Mouse (Mus musculus) right cerebral cortex, postnatal 10 days (tissue): ENCODE results near the gene Top3a.
A peak's percentile ranks its signal among the peaks of the same experiment; 100 is the strongest.

ENCODE experiments used
- DNase-seq, 2 experiments: peaks; one replicate each; pipeline ENCODE4 v3.0.0; 2021; ENCODE audit warnings: low spot score in 2 of 2

The Top3a gene

GRCm38 (mm10) chr11:60712040-60712439 lies 65.1 kb downstream of the Top3a start:
- peak in 1 of 2 experiments; percentile 24 for DNase-seq

DNA sequence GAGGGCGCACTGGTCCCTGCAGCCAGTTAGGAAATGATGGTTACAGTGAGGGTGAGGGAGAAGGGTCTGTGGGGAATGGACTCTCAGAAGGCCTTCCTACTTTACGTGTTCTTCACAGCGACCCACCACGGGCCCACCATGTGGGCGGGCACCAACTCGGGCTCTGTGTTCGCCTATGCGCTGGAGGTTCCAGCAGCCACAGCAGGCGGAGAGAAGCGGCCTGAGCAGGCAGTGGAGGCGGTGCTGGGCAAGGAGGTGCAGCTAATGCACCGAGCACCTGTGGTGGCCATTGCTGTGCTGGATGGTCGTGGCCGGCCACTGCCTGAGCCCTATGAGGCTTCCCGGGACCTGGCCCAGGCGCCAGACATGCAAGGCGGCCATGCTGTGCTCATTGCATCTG lies 65.9 kb downstream of the Top3a start:
- DNase-seq = no peak

DNA sequence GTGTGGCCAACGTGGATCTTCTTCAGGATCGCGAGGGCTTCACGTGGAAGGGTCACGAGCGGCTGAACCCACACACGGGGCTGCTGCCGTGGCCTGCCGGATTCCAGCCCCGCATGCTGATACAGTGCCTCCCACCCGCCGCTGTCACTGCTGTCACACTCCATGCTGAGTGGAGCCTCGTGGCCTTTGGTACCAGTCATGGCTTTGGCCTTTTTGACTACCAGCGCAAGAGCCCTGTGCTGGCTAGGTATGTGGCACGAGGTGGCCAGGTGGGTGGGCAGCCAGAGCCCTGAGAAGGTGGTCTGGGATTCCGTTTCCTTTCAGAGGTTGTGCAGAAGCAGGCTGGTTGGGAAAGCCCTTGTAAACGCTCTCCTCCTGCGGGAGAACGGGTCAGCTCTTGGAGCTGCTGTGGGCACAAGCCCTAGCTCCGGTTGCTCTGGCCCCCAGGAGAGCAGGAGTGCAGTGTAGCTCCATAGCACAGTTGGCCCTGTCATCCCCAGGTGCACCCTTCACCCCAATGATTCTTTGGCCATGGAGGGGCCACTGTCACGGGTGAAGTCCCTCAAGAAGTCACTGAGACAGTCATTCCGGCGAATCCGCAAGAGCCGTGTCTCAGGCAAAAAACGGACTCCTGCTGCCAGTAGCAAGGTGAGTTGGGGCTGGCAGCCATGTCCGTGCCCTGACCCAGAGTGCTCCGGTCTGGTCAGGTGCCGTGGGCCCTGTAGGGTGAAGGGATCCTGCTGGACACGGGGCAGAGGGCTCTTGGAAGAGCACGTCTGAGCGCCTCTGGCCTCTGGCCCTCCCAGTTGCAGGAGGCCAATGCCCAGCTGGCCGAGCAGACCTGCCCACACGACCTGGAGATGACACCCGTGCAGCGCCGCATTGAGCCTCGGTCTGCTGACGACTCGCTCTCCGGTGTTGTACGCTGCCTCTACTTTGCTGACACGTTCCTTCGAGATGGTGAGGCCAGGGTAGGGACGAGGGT lies 67.4 kb downstream of the Top3a start:
- DNase-seq = peak in 1 of 2 experiments; percentile 26

GRCm38 (mm10) chr11:60708631-60709030 lies 68.5 kb downstream of the Top3a start:
- peak; percentile 15 to 24 for DNase-seq

DNA sequence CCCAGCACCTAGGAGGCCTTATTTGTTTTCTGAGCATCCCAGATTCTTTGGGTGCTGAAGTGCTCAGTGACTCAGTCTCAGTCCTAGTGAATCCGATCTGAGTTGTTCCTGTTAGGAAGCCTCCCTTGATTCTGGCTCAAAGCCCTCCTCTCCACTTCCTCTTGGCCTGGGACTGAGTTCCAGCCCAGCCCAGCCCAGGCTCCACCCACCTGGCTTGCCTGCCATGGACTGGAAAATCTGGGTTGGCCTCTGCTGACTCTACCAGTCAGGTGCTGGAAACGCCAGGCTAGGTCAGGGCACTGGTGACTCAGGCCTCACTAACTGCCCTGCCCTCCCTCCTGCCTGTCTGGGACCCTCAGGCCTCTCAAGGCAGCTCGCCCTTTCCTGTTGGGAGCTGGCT lies 69.5 kb downstream of the Top3a start:
- DNase-seq = peak; percentile 42 to 49

GRCm38 (mm10) chr11:60706696-60707480 lies 70.3 kb downstream of the Top3a start:
- DNase-seq = peak; percentile 19 to 24

DNA sequence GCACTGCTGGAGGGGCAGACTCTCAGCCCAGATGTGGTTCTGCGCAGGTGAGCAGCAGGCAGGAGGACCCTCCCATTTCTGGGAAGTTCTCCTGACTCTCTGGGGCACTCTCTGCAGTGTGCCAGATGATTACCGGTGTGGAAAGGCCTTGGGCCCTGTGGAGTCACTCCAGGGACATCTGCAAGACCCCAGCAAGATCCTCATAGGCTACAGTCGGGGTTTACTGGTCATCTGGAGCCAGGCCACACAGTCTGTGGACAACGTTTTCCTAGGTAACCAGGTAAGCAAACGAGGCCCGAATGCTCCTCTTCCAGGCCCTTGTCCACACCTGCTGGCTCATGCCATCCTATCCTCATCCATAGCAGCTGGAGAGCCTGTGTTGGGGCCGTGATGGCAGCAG lies 71.1 kb downstream of the Top3a start:
- peak; percentile 15 to 28 for DNase-seq

GRCm38 (mm10) chr11:60705255-60705654 lies 71.9 kb downstream of the Top3a start:
- DNase-seq = peak; percentile 18 to 26

- peak; percentile 21 to 26 for DNase-seq
Measured at GRCm38 (mm10) chr11:60704023-60704880, 72.9 kb downstream of the Top3a start.

GRCm38 (mm10) chr11:60703131-60703530 lies 74.0 kb downstream of the Top3a start:
- DNase-seq = peak; percentile 68 to 75

DNA sequence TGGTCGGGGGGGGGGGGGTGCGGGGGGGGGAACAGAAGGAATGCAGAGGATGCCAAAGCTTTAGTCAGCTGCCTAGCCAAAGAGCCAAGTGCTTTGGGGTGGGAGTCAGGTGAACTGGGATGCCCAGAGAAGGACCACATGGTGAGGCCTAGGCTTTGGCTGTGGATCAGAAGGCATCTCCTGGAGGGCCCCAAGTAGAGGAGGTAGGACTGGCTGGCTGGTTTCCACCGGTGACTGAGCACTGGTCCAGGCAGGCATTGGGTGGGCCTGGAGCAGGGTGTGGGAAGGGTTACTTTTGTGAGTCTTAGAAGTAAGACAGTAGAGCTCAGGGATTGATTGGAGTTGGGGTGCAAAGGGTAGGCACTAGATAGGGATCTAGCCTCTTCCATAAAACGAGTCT lies 75.6 kb downstream of the Top3a start:
- peak; percentile 24 to 34 for DNase-seq

GRCm38 (mm10) chr11:60700320-60701185 lies 76.6 kb downstream of the Top3a start:
- DNase-seq = peak in 1 of 2 experiments; percentile 38

GRCm38 (mm10) chr11:60699524-60700075 lies 77.6 kb downstream of the Top3a start, which contains the start of gene Llgl1:
TSS of gene Llgl1 (plus strand) at chr11:60699723.
- DNase-seq = peak; percentile 91

DNA sequence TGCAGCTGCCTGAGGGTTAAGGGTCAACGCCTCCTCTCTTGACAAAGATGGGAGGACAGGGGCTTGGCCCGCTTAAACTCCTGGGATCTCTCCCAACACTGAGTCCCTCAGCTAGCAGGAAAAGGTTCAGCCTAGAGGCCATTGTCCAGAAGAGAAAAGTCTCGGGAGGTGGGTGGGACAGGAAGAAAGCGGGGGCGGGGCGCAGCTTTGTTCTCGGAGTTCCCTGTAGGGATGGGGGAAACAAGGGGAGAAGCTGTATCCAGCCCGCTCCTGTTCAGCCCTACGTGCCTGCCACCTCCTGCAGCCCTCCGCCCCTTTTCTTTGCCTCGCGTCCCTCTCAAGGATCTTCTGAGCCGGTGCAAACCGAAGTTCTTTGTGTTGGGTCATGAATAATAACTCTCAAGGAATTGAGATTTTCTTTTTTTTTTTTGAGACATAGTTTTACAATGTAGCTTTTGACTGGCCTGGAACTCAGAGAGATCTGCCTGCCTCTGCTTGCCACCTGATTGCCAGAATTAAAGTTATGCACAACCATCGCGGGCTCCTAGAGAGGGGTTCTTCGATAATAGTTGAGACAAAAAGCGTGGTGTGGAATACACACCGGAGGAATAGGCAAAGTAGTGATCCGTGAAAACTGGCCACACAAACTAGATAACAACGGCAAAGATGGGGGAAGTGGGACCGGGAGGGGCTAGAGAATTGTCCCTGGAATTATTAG lies 78.2 kb downstream of the Top3a start:
- DNase-seq = peak; percentile 63 to 65

DNA sequence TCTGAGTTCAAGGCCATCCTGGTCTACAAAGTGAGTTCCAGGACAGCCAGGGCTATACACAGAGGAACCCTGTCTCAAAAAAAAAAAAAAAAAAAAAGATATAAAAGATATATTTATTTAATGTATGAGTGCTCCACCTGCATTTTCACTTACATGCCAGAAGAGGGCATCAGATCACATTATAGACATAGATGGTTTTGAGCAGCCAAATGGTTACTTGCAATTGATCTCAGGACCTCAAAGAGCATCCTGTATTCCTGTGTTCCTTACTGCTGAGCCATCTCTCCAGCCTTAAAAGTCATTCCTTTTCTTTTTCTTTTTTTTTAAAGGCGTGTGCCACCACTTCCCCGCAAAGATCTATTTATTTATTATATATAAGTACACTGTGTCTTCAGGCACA lies 79.6 kb downstream of the Top3a start:
- no peak for DNase-seq

DNA sequence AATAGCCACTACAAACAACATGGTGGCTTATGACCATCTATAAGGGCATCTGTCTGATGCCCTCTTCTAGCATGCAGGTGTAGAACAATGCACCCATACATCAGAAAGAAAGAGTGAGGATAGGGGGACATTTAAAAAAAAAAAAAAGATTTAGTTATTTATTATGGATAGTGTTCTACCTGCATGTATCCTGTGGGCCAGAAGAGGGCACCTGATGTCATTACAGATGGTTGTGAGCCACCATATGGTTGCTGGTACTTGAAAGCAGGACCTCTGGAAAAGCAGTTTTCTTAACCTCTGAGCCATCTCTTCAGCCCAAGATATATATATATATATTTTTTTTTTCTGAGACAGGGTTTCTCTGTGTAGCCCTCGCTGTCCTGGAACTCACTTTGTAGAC lies 81.0 kb downstream of the Top3a start:
- DNase-seq = no peak
